Mouse (Mus musculus): ENCODE data around the gene Psmb8. TPM values are rescaled to one million over a fixed set of nuclear protein-coding genes. Genes with fewer than 3 reads are reported as not detected.
"Not testable (repeated sequence)": the region's sequence is repeated elsewhere in the genome, so short reads cannot be mapped to it uniquely, and the experiment has no call there.

Gene Psmb8
- polyA plus RNA-seq, 1 experiment, result 260 TPM

DNA sequence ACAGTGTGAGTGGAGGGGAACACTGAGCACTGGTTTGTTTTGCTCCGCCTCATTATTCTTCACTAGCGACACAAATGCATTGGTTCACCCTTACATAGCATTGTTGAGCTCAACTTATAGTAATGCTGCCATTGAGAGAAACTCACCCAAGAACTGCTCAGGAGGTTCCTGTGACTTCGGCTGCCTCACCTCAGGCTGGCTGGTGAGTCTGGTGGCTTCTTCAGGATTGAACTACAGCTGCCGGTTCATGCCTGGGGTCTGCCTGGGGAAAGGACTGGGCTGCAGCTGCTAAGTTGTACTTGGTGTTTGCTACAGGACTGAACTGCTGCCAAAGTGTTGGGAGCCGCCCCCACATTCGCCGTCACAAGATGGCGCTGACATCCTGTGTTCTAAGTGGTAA lies 27.9 kb downstream of the Psmb8 start:
- TF ChIP-seq CTCF (IDR thresholded peaks at IDR 0.05; ENCODE audit: extremely low read depth, insufficient read depth, insufficient read length, insufficient replicate concordance) (no peak), POLR2A (IDR thresholded peaks at IDR 0.05; ENCODE audit: low read depth, low read length) (no peak)

DNA sequence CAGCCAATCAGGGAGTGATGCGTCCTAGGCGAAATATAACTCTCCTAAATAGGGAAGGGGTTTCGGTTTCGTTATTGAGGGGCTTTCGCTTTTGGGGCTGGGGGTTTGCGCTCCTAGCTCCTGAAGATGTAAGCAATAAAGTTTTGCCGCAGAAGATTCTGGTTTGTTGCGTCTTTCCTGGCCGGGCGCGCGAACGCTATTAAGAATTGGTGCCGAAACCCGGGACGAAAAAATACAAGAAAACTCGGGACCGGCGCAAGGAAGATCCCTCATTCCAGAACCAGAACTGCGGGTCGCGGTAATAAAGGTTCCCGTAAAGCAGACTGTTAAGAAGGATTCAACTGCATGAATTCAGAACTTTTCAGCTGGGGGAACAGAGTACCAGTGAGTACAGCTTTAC lies 28.4 kb downstream of the Psmb8 start:
- WGBS, result 97% methylated on average over 17 of the region's 23 CpGs
- H3K4me1 ChIP-seq (ENCODE audit: control insufficient read depth, insufficient read depth, insufficient read length); H3K27me3 ChIP-seq (ENCODE audit: control insufficient read depth, insufficient read depth, low read length); H3K36me3 ChIP-seq (ENCODE audit: control insufficient read depth, insufficient read depth, low read length); H3K27ac ChIP-seq (ENCODE audit: insufficient read depth, low read length); H3K4me3 ChIP-seq (ENCODE audit: extremely low read depth, insufficient read depth, insufficient read length): not testable (repeated sequence)
- DNase-seq (ENCODE audit: low read depth in 1 of 2, low spot score in 2 of 2), result peak in 1 of 2 experiments; percentile 19

More for the DNA sequence above, 27.9 kb downstream of the Psmb8 start:
- Histone ChIP-seq H3K4me3 (ENCODE audit: extremely low read depth, insufficient read depth, insufficient read length) (no peak overlapping the region), H3K4me1 (ENCODE audit: control insufficient read depth, insufficient read depth, insufficient read length) (no peaks in the 10 kb centered on the region), H3K36me3 (ENCODE audit: control insufficient read depth, insufficient read depth, low read length) (no peaks in the 10 kb centered on the region), H3K27ac (ENCODE audit: insufficient read depth, low read length) (no peak overlapping the region), H3K27me3 (ENCODE audit: control insufficient read depth, insufficient read depth, low read length) (no peaks in the 10 kb centered on the region)
- peak in 1 of 2 experiments; percentile 1 for DNase-seq (ENCODE audit: low read depth in 1 of 2, low spot score in 2 of 2)
- 96% methylated on average over 8 of the region's 8 CpGs for WGBS

DNA sequence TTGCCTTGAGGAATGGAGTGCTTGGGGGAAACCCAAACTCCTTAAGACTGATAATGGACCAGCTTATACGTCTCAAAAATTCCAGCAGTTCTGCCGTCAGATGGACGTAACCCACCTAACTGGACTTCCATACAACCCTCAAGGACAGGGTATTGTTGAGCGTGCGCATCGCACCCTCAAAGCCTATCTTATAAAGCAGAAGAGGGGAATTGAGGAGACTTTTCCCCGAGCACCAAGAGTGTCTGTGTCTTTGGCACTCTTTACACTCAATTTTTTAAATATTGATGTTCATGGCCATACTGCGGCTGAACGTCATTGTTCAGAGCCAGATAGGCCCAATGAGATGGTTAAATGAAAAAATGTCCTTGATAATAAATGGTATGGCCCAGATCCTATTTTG lies 33.5 kb downstream of the Psmb8 start:
- peak in 1 of 2 experiments; percentile 2 for DNase-seq (ENCODE audit: low read depth in 1 of 2, low spot score in 2 of 2)
- WGBS, result 94% methylated on average over 9 of the region's 9 CpGs
- not testable (repeated sequence) for H3K4me1 ChIP-seq (ENCODE audit: control insufficient read depth, insufficient read depth, insufficient read length); H3K4me3 ChIP-seq (ENCODE audit: extremely low read depth, insufficient read depth, insufficient read length); H3K36me3 ChIP-seq (ENCODE audit: control insufficient read depth, insufficient read depth, low read length); H3K27me3 ChIP-seq (ENCODE audit: control insufficient read depth, insufficient read depth, low read length); H3K27ac ChIP-seq (ENCODE audit: insufficient read depth, low read length)

DNA sequence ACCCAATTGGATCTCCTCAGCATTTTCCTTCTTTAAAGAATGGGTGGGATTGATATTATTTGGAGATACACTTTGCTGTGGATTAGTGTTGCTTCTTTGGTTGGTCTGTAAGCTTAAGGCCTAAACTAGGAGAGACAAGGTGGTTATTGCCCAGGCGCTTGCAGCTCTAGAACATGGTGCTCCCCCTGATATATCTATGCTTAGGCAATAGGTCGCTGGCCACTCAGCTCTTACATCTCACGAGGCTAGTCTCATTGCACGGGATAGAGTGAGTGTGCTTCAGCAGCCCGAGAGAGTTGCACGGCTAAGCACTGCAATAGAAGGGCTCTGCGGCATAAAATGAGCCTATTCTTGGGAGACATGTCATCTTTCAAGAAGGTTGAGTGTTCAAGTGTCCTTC lies 34.5 kb downstream of the Psmb8 start:
- H3K4me3 ChIP-seq (ENCODE audit: extremely low read depth, insufficient read depth, insufficient read length); H3K27me3 ChIP-seq (ENCODE audit: control insufficient read depth, insufficient read depth, low read length); H3K4me1 ChIP-seq (ENCODE audit: control insufficient read depth, insufficient read depth, insufficient read length); H3K36me3 ChIP-seq (ENCODE audit: control insufficient read depth, insufficient read depth, low read length); H3K27ac ChIP-seq (ENCODE audit: insufficient read depth, low read length): not testable (repeated sequence)
- 91% methylated on average over 7 of the region's 7 CpGs for WGBS
- peak in 1 of 2 experiments; percentile 0 for DNase-seq (ENCODE audit: low read depth in 1 of 2, low spot score in 2 of 2)

DNA sequence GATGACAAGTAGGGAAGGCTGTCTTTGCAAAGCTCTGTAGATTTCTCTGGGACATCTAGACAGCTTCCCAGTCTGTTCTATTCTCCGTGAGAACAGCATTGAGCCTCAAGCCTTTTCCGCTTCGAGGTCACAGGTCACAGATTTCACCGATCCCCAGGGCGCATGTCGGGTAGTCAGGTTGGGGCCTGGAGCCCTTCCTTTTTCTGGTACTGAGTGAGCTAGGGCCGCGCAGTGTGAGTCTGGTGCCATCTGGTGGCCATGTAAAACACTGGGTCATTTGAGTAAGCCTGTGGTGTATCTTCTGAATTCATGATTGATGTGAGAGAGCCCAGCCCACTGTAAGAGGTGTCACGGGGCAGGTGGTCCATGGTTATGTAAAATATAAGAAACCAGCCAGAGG lies 37.4 kb downstream of the Psmb8 start:
- no peaks in the 10 kb centered on the region for H3K27me3 ChIP-seq (ENCODE audit: control insufficient read depth, insufficient read depth, low read length)
- TF ChIP-seq CTCF (IDR thresholded peaks at IDR 0.05; ENCODE audit: extremely low read depth, insufficient read depth, insufficient read length, insufficient replicate concordance) (peak; percentile 89; the same call in 1 of the 2 replicates), POLR2A (IDR thresholded peaks at IDR 0.05; ENCODE audit: low read depth, low read length) (no peak)
- peak; percentile 90 for DNase-seq (ENCODE audit: low read depth in 1 of 2, low spot score in 2 of 2)

DNA sequence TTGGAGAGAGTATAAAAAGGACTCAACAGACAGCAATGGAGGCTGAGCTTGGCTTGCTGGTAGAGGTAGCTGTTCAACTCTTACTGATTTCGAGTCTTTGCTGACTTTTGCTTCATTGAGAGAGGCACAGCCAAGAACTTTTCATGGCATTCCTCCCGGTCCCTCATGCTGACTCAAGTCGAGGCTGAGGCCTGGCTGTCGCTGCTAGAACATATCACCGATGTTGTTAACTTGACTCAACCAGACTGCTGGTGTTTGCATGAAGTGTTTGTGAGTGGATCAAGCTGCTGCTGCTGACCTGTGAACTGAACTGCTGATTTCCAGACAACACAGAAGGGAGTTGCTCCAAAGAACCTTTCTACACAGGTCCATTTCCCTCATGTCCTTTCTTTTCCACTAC lies 39.2 kb downstream of the Psmb8 start:
- Histone ChIP-seq H3K4me1 (ENCODE audit: control insufficient read depth, insufficient read depth, insufficient read length) (peaks cover 4% of the 10 kb centered on the region; the same call in 1 of the 2 replicates), H3K27ac (ENCODE audit: insufficient read depth, low read length) (no peak overlapping the region), H3K36me3 (ENCODE audit: control insufficient read depth, insufficient read depth, low read length) (peaks cover 5% of the 10 kb centered on the region; the same call in 1 of the 2 replicates), H3K4me3 (ENCODE audit: extremely low read depth, insufficient read depth, insufficient read length) (no peak overlapping the region), H3K27me3 (ENCODE audit: control insufficient read depth, insufficient read depth, low read length) (no peaks in the 10 kb centered on the region)
- TF ChIP-seq CTCF (IDR thresholded peaks at IDR 0.05; ENCODE audit: extremely low read depth, insufficient read depth, insufficient read length, insufficient replicate concordance), result no peak
- no peak for TF ChIP-seq POLR2A (IDR thresholded peaks at IDR 0.05; ENCODE audit: low read depth, low read length)
- DNase-seq (ENCODE audit: low read depth in 1 of 2, low spot score in 2 of 2), result no peak
- 91% methylated on average over 5 of the region's 5 CpGs for WGBS

More for the DNA sequence above, 37.4 kb downstream of the Psmb8 start:
- Histone ChIP-seq H3K4me3 (ENCODE audit: extremely low read depth, insufficient read depth, insufficient read length) (no peak overlapping the region), H3K36me3 (ENCODE audit: control insufficient read depth, insufficient read depth, low read length) (no peaks in the 10 kb centered on the region), H3K4me1 (ENCODE audit: control insufficient read depth, insufficient read depth, insufficient read length) (peaks cover 2% of the 10 kb centered on the region; the same call in 1 of the 2 replicates), H3K27ac (ENCODE audit: insufficient read depth, low read length) (peak overlapping the region; percentile 27; the same call in 1 of the 2 replicates)
- under 1% methylated on average over 9 of the region's 9 CpGs for WGBS

DNA sequence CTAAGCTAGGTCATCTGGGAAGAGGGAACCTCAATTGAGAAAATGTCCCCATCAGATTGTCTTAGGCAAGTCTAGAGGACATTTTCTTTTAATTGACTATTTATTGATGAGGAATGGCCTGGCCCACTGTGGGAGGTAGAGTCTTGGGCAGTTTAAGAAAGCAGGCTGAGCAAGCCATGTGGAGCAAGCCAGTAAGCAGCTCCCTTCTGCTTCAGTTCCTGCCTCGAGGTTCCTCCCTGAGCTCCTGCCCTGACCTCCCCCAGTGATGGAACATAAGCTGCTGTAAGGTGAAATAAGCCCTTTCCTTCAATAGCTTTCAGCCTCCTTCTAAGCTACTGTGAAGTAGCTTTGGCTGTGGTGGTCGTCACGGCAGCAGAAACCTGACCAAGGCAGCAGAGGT lies 40.2 kb downstream of the Psmb8 start:
- TF ChIP-seq CTCF (IDR thresholded peaks at IDR 0.05; ENCODE audit: extremely low read depth, insufficient read depth, insufficient read length, insufficient replicate concordance) (no peak), POLR2A (IDR thresholded peaks at IDR 0.05; ENCODE audit: low read depth, low read length) (no peak)
- no peaks in the 10 kb centered on the region for H3K27me3 ChIP-seq (ENCODE audit: control insufficient read depth, insufficient read depth, low read length)
- H3K4me3 ChIP-seq (ENCODE audit: extremely low read depth, insufficient read depth, insufficient read length), result no peak overlapping the region
- H3K4me1 ChIP-seq (ENCODE audit: control insufficient read depth, insufficient read depth, insufficient read length), result peaks cover 4% of the 10 kb centered on the region; the same call in 1 of the 2 replicates
- 68% methylated on average over 3 of the region's 3 CpGs for WGBS
- no peak for DNase-seq (ENCODE audit: low read depth in 1 of 2, low spot score in 2 of 2)
- peak overlapping the region; percentile 60 for H3K27ac ChIP-seq (ENCODE audit: insufficient read depth, low read length)
- H3K36me3 ChIP-seq (ENCODE audit: control insufficient read depth, insufficient read depth, low read length), result peaks cover 14% of the 10 kb centered on the region
